Mouse (Mus musculus) adrenal gland, adult 2 months (tissue): ENCODE data around the gene Tpm1. TPM values are rescaled to one million over a fixed set of nuclear protein-coding genes. Genes with fewer than 3 reads are reported as not detected.

Experiments
- DNase-seq: peaks from one replicate; pipeline ENCODE4 v3.0.0; 2021
- polyA plus RNA-seq: library from polyadenylated mRNA; depleted of rRNA; stranded (reverse); fragments of >200 nt; gene quantifications from 2 replicates; pipeline ENCODE4 v1.2.3, GENCODE M21; 2012
- total RNA-seq, 2 experiments: library from RNA; stranded (reverse); gene quantifications; 2 replicates each; pipeline ENCODE4 v1.2.3; 2021

Tpm1 gene
- total and polyA plus RNA-seq, 3 experiments = 30.7 to 271 (median 144) TPM

DNA sequence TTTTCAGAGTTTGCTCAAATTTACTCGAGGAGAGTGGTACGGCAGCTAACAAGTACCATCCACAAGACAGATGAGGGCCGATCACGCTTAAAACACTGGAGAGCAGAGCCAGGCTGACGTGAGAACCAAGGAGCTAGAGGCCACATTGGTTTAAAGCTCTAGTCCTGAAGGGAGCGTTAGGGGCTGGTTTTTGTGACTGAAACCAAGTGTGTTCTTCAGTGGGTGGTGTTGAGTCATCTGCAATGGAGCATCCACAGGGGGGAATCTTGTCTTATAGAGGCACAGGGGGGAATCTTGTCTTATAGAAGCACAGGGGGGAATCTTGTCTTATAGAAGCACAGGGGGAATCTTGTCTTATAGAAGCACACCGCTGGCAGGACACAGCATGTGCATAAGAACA is 22.3 kb downstream of the Tpm1 start:
- DNase-seq = no peak

DNA sequence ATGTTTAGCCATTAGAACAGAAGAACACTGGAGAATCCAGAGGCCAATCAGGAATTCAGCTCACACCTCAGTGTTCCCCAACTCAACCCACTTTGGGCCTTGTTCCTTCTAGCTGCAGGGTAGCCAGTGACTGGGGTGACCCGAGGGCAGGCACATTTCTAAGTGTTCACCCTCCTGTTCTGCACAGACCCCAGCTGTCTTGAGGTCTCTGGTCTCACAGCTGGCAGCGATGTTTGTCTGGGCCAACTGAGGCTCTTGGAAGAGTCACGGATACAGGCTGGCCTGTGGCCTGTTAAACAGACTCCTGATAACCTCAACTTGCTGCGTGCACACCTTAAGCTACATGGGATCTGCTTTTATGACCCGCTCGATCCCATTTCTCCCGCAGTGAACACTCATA is 23.1 kb downstream of the Tpm1 start:
- no peak for DNase-seq

DNA sequence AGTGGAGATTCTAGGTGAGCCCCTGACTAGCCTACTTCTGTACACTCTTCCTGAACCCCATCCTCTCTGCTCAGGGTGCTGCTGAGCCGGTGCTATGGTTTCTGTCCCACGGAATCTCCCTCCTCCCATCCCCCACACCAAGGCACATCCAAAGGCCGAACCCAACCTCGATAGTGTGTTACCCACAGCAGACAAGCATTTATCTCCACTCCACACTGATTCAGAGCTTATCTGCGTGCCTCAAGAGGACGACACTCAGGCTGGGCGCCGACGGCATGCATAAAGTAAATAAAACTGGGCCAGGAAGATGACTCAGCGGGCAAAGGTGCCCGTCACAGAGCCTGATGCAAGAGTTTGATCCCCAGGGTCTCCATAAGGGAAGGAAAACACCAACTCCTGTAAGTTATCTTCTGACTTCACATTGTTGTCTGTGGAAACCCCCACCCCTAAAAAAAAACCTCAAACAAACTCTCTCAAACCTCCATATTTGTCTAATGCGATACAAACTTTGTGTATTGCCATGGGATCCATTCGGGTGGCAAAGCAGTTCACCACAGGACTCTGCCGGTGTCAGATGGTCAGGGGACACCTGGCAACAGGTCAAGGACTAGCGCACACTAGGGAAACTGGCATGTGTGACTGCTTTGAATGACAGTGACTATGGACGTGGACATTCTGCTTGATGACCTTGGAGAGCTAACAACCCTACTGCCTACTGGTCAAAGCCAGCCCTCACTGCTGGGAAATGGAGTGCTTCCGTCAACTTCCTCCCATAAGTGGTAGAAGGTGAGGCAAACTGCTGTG is 24.1 kb downstream of the Tpm1 start:
- peak; percentile 86 for DNase-seq

DNA sequence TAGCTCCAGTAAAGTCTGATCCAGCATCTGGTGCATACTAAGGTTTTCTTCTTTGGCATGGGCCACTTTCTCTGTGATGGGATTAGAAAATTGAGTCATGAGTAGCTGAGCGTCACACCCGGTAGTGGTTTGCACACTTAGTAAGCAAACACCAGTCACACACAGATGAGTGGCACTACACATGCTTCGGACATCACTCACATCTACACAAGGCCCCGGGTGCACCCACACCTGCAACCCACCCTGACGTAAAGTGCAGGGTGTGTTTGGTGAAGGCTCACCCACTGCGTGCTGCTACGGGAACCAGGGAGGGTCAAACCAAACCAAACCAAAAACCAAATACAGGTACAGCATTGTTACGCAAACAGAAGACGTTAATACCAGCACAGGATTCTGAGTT is 25.8 kb downstream of the Tpm1 start:
- DNase-seq = no peak

DNA sequence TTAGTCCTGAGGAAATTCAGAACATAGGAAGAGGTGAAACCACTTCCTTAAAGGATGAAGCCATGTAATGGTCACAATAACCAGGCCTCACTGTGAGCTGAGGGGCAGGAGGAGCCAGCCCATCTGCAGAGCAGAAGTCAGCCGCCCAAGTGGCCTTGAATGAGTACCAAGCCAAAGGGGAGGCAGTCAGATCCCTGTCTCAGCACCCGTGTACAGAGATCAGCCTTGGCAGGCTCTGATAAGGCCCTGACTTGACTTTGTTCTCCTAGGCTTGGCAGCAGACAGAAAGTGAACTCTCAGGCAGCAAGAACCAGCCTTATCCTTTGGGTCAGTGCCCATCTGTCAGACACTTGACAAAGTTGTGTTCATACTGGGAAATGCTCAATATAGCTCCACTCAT is 29.1 kb downstream of the Tpm1 start:
- peak; percentile 86 for DNase-seq

DNA sequence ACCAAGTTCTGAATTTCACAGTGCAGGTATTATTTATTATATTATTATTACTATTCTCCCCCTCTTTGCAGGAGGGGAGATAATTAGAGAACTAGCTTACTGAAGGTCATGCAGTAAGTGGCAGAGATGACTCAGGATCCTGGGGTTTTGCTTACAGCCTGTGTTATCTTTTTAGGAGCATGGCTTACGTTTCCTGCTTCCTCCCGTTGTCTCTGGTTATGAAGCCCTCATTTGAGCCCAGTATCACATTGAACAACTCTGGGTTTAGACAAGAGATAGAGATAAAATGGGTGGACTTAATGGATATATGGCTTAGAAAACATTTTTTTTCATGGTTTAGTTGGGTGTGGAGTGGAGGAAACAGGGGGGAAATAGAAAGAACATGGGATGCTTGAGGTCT is 35.7 kb downstream of the Tpm1 start:
- peak; percentile 23 for DNase-seq

DNA sequence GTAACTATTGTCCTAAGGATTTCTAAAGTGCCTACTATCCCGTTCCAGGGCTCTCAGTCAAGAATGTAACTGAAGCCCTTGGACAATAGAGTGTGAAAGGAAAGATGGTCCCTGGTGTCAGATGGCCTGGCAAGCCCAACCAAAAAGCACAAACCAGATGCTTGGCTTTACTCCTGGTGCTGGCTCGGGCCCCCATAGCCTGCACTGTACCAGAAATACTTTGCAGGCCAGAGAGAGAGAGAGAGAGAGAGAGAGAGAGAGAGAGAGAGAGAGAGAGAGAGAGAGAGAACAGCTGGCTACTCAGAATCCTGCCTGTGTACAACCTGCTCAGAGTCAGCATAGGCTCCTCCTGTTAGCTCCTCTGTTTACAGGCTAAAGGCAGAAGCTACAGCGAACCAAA is 36.7 kb downstream of the Tpm1 start:
- DNase-seq = no peak

DNA sequence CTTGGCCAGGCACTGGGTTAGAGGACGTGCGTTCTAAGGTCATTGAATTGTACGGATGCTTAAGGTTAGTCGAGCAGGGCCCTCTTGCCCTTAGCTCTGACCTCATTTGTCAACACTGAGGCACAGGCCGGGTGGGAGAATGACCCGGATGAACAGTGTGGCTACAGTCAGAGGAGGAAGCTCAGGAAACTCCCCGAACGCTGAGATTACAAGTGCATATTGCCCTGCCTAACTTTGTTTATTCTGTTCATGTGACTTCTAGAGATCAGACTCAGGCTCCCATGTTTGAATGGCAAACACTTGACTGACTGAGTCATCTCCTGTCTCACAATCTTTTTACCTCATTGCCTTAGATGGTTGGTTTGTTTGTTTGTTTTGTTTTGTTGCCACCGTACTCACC is 37.7 kb downstream of the Tpm1 start:
- no peak for DNase-seq

DNA sequence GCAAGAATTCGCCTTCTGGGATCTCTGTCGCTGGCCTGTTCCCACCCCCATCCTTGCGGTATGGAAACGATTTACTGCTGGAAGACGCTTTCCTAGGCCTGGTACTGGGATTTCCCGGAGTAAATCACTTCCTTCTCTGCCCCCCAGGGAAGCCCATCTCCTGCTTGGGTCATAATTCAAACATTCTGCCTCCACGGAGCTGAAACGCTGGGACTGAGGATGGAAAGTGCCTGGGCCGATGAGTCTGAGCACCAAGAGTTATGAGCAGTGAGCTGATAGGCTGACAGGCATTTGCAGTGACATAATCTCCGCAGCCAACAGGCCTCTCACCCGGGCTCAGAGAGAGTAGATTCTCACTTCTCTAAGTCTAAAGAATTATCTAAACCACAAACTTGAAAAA is 40.4 kb downstream of the Tpm1 start:
- no peak for DNase-seq

DNA sequence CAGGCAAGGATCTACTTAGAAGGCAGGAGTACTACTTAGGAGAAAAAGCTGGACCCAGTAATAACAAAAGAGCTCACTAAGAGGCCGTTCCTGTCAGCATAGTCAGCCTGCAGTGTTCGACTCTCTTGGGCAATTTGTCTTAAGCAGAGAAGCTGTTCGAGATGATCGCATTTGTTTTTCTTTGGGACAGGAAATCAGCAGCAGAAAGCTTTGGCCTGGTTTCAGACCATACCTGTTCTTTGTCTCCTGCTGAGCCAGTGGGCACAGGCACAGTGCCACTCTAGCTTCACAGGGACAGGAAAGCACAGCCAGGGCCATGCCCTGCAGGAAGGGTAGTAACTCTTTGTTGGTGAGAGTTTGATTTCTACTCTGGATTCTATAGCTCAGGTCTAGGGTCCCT is 42.8 kb downstream of the Tpm1 start:
- DNase-seq = no peak

DNA sequence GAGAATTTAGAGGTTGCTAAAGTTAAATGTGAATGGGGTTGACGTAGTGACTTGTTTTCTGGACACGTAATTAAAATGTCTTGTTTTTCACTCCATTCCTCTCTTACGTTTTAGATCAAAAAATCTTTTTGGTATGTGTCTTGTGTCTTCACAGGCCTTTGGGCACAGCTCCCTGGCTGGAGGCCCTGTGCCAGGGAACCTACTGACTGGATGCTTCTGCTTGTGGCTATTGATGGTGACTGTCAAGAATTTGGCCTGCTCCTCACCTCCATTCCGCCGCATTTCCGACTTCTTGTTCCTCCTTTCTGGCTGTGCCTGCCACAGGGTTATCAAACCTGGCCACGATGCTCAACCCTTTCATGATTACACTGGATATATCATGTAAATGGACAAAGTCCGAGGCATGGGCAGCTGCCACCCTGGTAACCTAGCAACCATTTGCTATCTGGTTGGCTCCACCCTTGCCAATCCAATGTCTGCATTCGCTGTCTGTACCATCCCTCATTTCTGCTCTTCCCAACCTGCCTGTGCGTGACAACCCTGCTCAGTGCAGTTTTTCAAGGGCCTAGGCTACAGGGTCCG is 44.0 kb downstream of the Tpm1 start:
- no peak for DNase-seq

DNA sequence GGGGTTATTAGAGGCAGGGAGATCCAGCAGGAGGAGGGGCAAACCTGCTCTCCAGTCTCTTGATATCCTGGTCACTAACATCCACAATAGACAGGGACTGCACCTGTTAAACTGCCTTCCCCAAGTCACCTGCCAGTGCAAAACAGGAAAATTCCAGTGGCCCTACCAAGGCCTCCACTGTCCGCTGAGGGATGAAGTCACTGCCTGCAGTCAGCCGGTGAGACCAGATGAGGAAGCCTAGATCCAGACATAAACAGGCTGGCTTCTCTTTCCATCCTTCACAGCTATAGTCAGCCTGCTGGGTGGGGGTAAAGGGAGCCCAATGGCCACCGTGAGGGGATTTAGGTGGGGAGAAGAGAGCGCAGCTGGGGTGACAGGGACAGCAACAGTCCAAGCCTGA is 45.5 kb downstream of the Tpm1 start:
- peak; percentile 63 for DNase-seq

DNA sequence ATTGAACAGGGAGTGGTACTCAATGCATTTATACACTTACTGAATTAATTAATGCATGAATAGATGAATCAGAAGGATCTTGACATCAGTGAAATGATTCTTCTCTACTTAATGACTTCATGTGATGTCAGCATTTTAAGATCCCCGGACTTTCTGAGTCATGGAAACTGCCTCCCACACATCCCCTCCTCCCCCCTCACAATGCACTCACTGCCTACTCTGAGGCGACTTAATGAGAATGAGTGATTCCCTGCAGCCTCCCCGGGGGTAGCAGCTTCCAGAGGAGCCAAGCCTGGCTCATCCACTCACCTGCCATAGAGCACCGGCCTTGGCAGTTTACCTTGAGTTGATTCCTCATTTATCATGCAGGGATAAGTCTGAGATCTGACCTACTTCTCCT is 46.0 kb downstream of the Tpm1 start:
- peak; percentile 78 for DNase-seq

DNA sequence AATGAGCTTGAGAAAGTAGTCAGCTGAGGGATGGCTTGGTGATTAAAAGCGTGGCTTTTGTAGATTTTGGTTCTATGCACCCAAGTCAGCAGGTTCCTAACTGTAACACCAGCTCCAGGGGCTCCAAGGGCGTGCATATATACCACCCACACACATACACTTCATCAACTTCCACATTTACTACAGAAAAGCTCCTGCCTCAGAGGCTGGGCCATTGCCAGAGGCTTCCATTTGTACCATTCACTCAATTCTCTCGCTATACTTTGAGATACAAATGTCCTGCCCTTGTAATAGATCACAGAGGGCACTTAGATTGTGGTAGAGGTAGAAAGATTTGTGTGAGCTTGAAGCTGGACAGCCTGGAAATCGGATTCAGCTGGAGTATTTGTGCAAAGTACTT is 47.7 kb downstream of the Tpm1 start:
- no peak for DNase-seq

DNA sequence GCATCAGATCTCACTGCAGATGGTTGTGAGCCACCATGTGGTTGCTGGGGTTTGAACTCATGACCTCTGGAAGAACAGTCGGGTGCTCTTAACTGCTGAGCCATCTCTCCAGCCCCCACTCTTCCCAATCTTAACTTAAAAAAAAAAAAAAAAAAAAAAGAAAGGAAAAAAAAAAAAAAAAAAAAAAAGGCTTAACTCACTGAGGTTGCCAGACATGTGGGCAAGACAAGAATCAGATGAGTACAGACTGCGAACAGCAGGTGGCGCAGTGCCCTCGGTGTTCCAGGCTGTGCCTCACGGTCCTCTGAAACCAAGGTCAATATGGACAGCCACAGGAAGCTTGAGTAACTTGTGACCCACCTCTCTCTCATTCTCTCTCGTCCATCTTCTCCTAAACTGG is 48.2 kb downstream of the Tpm1 start:
- peak; percentile 87 for DNase-seq

DNA sequence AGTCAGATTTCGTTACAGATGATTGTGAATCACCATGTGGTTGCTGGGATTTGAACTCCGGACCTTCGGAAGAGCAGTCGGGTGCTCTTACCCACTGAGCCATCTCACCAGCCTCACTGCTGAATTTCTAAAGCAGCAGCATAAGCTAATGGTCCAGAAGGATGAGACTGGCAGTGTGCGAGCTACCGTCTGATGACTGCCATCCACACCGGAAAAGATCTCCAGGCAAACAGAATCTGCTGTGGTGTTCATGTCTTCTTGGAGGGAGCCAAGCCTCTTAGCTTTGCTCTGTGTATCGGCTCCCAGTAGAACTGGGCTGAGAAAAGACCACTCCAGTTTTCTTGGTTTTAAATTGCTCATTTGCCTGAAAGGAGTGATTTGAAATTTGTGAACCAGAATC is 49.5 kb downstream of the Tpm1 start:
- DNase-seq = no peak

DNA sequence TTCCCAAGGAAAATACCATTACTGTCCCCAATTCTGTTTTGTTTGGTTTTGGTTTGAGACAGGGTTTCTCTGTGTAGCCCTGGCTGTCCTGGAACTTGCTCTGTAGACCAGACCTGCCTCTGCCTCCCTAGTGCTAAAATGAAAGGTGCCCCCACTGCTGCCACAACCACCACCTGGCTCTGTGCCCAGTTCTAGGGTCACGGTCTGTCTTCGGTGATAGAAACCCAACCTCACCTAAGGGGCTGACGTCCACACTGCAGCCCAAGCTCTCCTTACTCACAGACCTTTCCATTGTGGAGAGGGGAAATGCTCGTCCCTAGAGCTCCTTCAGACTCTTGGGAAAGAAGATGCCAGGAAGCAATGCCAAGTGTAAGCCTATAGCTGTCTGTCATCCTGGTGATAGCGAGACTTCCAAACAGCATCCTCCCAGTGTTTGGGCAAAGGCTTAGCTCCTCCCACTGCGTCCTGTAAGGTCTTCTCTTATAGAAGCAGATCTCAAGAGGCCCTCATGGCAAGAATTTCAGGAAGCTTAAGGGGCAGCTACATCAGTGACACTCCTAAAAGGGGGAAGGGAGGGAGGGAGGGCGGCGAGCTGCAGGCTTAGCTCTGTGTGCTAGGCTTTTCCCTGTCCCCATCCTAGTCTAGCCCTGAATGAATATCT is 57.3 kb downstream of the Tpm1 start:
- DNase-seq = no peak

DNA sequence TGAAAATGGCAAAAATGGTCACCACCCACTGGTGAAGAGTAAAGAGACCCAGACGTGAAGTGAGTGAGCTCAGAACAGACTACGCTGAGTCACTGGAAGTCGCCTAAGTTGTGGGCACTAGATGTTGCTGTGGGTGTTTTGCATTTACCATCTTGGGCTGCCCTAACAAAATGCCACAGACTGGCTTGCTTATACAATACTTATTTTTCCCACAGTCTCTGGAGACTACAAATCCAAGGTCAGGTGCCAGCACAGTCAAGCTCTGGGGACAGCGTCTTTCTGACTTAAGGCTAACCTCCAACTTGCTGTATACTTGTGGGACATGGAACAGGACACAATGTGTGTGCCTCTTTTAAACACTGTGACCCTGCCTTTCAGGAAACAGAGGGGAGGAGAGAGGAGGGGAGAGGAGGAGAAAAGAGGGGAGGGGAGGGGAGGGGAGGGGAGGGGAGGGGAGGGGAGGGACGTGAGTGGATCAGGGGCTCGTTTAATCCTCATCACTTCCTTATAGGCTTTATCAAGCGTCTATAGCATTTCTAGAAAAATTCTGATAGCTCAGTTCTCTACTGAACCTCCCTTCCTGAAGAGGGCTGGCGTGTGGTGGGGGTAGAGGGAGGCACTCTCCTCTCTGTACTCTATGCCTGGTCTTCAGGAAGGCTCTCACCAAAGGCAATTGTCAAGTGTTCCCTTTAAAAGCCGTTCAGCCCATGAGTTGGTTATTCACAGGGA is 58.0 kb downstream of the Tpm1 start:
- no peak for DNase-seq

DNA sequence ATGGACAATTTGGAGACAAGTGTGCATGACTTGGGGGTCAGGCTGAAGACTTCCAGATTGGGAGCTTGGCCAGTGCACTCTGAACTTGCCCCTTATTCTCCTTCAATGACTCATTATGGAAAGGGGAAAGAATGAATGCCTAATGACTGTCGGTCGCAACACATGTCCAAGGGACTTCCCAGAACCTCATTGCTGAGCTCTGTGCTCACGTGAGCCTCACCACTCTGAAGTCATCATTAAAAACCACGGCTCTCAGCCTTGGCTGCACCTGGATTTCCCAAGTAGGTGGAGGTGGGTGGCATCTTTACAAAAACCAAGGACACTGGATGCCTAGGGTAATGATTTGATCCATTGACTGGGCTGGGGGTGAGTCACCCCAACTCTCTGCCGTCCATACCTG is 59.2 kb downstream of the Tpm1 start:
- no peak for DNase-seq

DNA sequence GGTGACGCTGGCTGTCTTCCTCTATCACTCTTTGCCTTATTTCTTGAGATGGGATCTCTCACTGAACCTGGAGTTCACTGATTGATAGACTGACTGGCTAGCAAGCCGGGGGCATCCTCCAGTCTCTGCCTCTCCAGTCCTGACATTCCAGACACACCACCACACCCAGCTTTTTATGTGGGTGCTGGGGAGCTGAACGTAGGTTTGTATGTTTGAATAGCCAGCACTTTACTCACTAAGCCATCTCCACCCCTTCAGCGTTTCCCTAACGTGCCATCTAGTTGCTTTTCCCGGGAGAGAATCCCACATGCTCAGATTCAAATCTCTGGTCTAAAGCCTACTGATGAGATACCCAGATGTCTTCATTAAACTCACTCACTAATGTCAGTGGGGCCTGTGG is 59.6 kb downstream of the Tpm1 start:
- DNase-seq = no peak

DNA sequence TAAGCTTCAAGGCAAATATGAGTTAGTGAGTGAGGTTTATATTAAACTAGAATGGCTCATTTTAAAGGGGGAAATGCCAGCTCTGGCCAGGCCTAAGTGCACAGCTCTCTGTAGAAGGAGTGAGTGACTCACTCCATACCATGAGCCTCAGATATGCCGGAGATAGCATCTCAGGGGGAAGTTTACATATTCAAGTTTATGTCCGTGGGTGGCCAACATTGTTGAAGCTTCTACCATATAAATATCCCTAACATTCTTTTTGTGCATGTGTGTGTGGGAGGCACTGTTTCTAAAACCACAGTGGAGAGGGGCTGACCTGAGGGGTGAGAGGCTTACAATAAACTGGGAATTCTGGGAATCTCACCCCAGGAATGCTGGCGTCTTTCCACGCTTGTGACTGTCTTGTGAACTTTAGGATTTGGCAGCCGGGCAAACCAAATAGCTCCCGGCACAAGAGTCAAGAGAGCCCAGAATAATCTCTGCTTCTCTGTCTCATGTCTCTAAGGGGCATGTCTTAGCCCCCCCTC is 60.3 kb downstream of the Tpm1 start:
- DNase-seq = peak; percentile 15

DNA sequence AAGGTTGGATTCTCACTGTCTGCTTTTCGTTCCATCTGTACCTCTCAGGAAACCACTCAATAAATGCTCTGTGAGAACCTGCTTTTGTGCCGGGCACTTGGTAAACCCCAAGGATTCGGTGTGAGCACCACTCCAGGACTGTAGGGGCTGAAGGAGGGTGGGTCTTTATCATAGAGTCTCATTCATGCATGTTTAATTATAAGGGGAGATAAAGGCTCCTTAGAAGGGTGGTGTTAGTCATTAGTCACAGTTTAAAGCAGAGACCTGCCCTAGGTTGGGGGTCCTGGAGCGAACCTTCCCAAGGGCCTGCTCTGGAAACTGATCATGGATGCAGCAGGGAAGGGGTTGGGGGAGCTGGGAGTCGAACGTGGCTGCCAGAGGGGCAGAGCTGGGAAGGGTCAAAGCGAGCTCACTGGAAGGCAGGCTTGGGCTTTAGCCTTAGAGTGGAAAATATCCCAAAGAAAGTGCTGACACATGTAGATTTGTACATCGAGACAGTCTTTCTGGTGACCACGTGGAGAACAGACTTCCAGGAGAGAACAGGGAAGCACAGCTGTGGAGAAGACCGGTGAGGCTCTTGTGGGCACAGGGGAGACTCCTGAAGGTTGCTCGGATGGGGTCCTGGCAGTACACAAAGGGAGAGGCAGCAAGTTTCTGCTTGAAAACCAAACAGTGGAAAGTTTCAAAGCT is 60.9 kb downstream of the Tpm1 start:
- DNase-seq = no peak
